Mouse (Mus musculus) midbrain, embryonic 11.5 days (tissue): ENCODE measurements around the gene Olfr552. TPM values are rescaled to one million over a fixed set of nuclear protein-coding genes. Genes with fewer than 3 reads are reported as not detected.
"Not testable (repeated sequence)": the region's sequence is repeated elsewhere in the genome, so short reads cannot be mapped to it uniquely, and the experiment has no call there.

ENCODE experiments used
- ATAC-seq: fragments of 200-750 bp; cut with Nextera tagmentation; 2 replicates; pipeline ENCODE4 v1.8.0; 2017; ENCODE audit warnings: moderate TSS enrichment, moderate library complexity; ENCODE audit not compliant: low FRiP score
- DNase-seq: peaks from one replicate; pipeline ENCODE4 v3.0.0; 2015; ENCODE audit warnings: low spot score; ENCODE audit errors: missing footprints
- H3K27ac ChIP-seq: fragments of 300-500 bp; sonication (generic); 2 replicates; pipeline ENCODE4 v1.5.1; 2014; ENCODE audit warnings: low read depth, low read length
- H3K27me3 ChIP-seq: fragments of 300-500 bp; sonication (generic); 2 replicates; pipeline ENCODE4 v1.6.1; 2014; ENCODE audit warnings: mild to moderate bottlenecking, low read length, moderate library complexity, mixed read lengths; ENCODE audit not compliant: control insufficient read depth, insufficient read depth
- H3K36me3 ChIP-seq: fragments of 300-500 bp; sonication (generic); 2 replicates; pipeline ENCODE4 v1.6.1; 2014; ENCODE audit warnings: mild to moderate bottlenecking, low read length, moderate library complexity, mixed read lengths; ENCODE audit not compliant: control insufficient read depth, insufficient read depth
- H3K4me1 ChIP-seq: fragments of 300-500 bp; sonication (generic); 2 replicates; pipeline ENCODE4 v1.6.1; 2014; ENCODE audit warnings: low read length; ENCODE audit not compliant: control insufficient read depth, insufficient read depth
- H3K4me2 ChIP-seq: fragments of 300-500 bp; sonication (generic); 2 replicates; pipeline ENCODE4 v1.6.1; 2014; ENCODE audit warnings: mild to moderate bottlenecking, moderate library complexity
- H3K4me3 ChIP-seq: fragments of 300-500 bp; sonication (generic); 2 replicates; pipeline ENCODE4 v1.5.1; 2014; ENCODE audit warnings: low read depth, low read length
- H3K9ac ChIP-seq: fragments of 300-500 bp; sonication (generic); 2 replicates; pipeline ENCODE4 v1.6.1; 2014; ENCODE audit warnings: low read length
- H3K9me3 ChIP-seq: fragments of 300-500 bp; sonication (generic); 2 replicates; pipeline ENCODE4 v1.6.1; 2016; ENCODE audit warnings: low read length; ENCODE audit not compliant: control insufficient read depth
- WGBS: fragments of 180-500 bp; shearing (Covaris S2); extraction: QIAGEN DNeasy Blood & Tissue Kit; methylation state at CpG from one replicate; pipeline ENCODE4 v1.1.7; 2014; 5-methylcytosine and 5-hydroxymethylcytosine counted together
- polyA plus RNA-seq: library from polyadenylated mRNA; unstranded; fragments of >200 nt; fragmentation: Nextera tagmentation; extraction: Ambion mirVana; gene quantifications from 2 replicates; pipeline ENCODE4 v1.2.1, GENCODE M21; 2014

Olfr552 gene
- polyA plus RNA-seq, 1 experiment from 2014 or later, result not detected

DNA sequence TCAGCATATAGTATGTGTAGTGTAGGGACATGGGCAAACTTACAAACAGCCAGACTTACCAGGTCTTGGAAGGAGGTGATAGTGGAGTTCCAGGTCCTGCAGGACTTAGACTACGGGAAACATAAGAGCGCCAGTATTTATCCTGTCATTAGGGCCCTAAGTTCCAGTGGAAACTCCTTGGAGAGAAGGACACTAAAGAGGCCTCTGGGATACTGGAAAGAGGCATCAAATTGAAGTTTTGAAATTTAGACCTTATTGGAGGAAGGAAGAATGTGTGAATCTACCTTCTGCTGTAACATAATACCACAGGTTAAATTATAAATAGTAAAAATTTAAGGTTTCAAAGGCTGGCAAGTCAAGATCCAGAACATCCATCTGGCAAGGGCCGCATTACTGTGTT, 5.8 kb upstream of the Olfr552 start, which contains the start of gene Olfr551:
Gene Olfr551, minus strand, starts transcription at position 101 of the 400 bp plus-strand sequence.
- no peaks in the 10 kb centered on the region for H3K9me3 ChIP-seq
- H3K36me3 ChIP-seq, result no peaks in the 10 kb centered on the region
- 89% methylated on average over 3 of the region's 3 CpGs for WGBS
- no peaks in the 10 kb centered on the region for H3K27me3 ChIP-seq
- no peaks in the 10 kb centered on the region for H3K4me1 ChIP-seq
- ATAC-seq (no peak), DNase-seq (no peak)
- no peak within 1 kb of the TSS for H3K4me3 ChIP-seq
- H3K4me2 ChIP-seq, result no peak within 1 kb of the TSS
- H3K9ac ChIP-seq, result no peak within 1 kb of the TSS
- H3K27ac ChIP-seq, result no peak within 1 kb of the TSS

DNA sequence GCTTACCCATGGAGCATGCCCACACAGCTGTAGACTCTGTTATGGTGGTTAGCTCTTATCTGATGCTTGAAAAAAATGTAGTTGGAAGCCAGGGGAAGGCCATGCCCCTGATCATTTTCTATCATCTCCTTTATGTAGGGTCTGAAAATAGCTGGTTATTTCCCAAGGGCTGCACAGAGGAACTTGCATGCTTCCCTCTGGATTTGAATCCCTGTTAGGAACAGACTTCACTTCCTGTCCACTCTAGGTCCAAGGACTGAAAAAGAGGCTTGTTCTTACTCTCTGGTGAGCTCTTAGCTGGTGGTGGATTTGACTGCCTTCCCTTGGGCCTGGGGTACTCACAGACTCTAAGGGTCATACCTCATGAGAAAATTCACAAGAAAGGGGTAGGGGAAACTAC, 20.5 kb downstream of the Olfr552 start, which contains the start of gene Olfr553:
Gene Olfr553, minus strand, starts transcription at position 101 of the 400 bp plus-strand sequence.
- DNase-seq (no peak), ATAC-seq (no peak)
- H3K4me1 ChIP-seq, result no peaks in the 10 kb centered on the region
- H3K9ac ChIP-seq, result no peak within 1 kb of the TSS
- H3K9me3 ChIP-seq, result no peaks in the 10 kb centered on the region
- no peaks in the 10 kb centered on the region for H3K36me3 ChIP-seq
- no peak within 1 kb of the TSS for H3K4me2 ChIP-seq
- no peaks in the 10 kb centered on the region for H3K27me3 ChIP-seq
- H3K27ac ChIP-seq, result no peak within 1 kb of the TSS
- H3K4me3 ChIP-seq, result no peak within 1 kb of the TSS

- Histone ChIP-seq H3K36me3 (no peaks in the 10 kb centered on the region), H3K9me3 (no peaks in the 10 kb centered on the region), H3K27me3 (no peaks in the 10 kb centered on the region), H3K4me2 (no peak overlapping the region), H3K27ac (no peak overlapping the region), H3K4me1 (no peaks in the 10 kb centered on the region), H3K9ac (no peak overlapping the region), H3K4me3 (no peak overlapping the region)
- WGBS, result 82% methylated on average over 5 of the region's 5 CpGs
- no peak for ATAC-seq
- no peak for DNase-seq
Measured at GRCm38 (mm10) chr7:102619608-102620007, 22.0 kb downstream of the Olfr552 start.

DNA sequence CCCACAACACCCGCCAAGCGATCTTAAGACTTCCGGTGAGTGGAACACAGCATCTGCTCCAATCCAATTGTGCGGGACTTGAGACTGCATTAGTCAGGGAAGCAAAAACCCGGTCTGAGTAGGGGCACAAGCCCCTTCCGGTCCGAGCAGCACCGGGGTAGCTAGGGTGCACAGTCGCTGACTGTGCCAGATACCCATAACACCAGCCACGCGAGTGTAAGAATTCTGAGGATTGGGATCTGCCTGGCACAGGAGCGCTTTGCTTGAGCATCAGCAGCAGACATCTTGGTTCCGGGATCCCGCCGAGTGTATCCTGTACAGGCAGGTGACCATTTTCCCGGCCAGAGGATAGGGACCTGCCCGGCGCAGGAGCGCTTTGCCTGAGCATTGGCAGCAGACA, 22.8 kb downstream of the Olfr552 start:
- not testable (repeated sequence) for H3K27me3 ChIP-seq, H3K4me3 ChIP-seq, ATAC-seq, DNase-seq, H3K9ac ChIP-seq, H3K36me3 ChIP-seq, H3K27ac ChIP-seq, H3K4me1 ChIP-seq, H3K9me3 ChIP-seq, H3K4me2 ChIP-seq
- WGBS, result 86% methylated on average over 17 of the region's 19 CpGs

DNA sequence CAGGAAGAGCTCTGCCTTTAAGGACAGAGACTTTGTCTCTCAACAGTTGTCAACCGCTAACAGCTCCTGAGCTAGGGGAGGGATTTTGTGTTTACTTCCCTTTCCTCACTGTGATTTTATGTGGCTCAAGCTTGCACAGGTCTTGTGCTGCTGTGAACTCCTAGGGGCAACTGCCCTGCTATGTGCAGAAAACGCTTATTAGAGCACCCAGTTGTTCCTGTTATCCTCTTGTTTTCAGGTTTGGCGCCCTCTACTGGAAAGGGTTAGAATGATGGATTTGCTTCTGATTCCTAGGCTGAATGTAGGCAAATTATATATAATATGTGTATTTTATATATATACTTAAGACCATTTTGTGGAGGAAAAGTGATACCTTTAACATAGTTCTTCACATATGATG, 39.1 kb downstream of the Olfr552 start:
- no peaks in the 10 kb centered on the region for H3K4me1 ChIP-seq
- H3K4me2 ChIP-seq, result no peak overlapping the region
- H3K9ac ChIP-seq, result no peak overlapping the region
- H3K36me3 ChIP-seq, result no peaks in the 10 kb centered on the region
- no peak overlapping the region for H3K4me3 ChIP-seq
- DNase-seq (no peak), ATAC-seq (no peak)
- WGBS, result 34% methylated on average over 3 of the region's 3 CpGs
- no peaks in the 10 kb centered on the region for H3K9me3 ChIP-seq
- no peak overlapping the region for H3K27ac ChIP-seq
- H3K27me3 ChIP-seq, result no peaks in the 10 kb centered on the region

DNA sequence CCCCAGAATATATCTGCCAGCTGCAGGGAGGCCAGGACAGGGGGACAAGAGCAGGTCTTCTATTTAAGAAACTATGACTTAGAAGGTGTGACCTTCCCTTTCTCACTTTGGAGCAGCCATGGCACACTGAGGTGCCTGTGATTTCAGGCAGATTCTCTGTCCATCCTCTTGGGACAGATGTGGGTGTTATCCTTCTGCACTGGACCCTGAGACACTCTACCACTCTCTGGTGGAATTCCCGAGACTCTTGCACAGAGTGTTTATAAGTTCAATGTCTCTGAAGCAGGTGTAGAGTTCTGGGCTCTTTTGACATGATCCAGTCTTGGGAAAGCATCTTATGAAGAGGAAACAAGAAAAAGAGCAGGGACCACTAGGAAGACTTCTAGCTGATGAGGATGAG, 40.6 kb downstream of the Olfr552 start, which contains the start of gene Olfr554:
Gene Olfr554, plus strand, starts transcription at position 301 of the 400 bp plus-strand sequence.
- Histone ChIP-seq H3K4me3 (no peak within 1 kb of the TSS), H3K9ac (no peak within 1 kb of the TSS), H3K4me2 (no peak within 1 kb of the TSS), H3K9me3 (no peaks in the 10 kb centered on the region), H3K27ac (no peak within 1 kb of the TSS), H3K27me3 (no peaks in the 10 kb centered on the region), H3K4me1 (no peaks in the 10 kb centered on the region), H3K36me3 (no peaks in the 10 kb centered on the region)
- no peak for DNase-seq
- 77% methylated on average over 1 of the region's 1 CpGs for WGBS
- no peak for ATAC-seq

DNA sequence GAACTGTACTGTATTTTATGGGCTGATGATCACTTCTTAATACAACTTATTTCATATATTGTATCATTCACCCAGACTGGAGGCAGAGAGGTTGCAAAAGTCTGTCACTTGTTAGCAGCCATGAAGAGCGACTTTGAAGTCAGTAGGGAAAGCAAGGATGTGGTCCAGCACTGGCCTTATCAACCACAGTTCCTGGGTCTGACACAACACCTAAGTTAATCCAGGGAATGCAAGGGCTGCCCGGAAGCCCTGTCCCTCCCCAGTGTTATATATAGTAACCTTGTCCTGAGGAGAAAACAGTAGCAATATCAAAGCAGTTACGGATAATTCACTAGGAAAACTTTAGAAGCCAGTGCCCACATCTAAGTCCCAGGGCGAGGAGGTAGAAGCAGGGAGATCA, 47.4 kb downstream of the Olfr552 start:
- not testable (repeated sequence) for H3K9ac ChIP-seq, H3K4me2 ChIP-seq, H3K27me3 ChIP-seq, H3K4me3 ChIP-seq, DNase-seq, H3K9me3 ChIP-seq, H3K27ac ChIP-seq, H3K36me3 ChIP-seq, ATAC-seq, H3K4me1 ChIP-seq
- WGBS, result 86% methylated on average over 3 of the region's 4 CpGs

Other genes with a start within 250 kb of the Olfr552 start
- 234 and 249 TPM in 2 replicates for gene Rrm1, start 156.1 kb upstream of the Olfr552 start, polyA plus RNA-seq
- 0.25 and 0.33 TPM in 2 replicates for gene Olfr543, start 116.1 kb upstream of the Olfr552 start, polyA plus RNA-seq
- gene Olfr544, start 109.5 kb upstream of the Olfr552 start, polyA plus RNA-seq, result 0.04 and 0.10 TPM in 2 replicates
- gene Olfr545, start 98.2 kb upstream of the Olfr552 start, polyA plus RNA-seq, result 0.16 TPM in 1 of 2 replicates, not detected in the other
- gene Olfr547, start 63.0 kb upstream of the Olfr552 start, polyA plus RNA-seq, result not detected in 2 replicates
- not detected in 2 replicates for gene Olfr548-ps1, start 56.9 kb upstream of the Olfr552 start, polyA plus RNA-seq
- gene Olfr549, start 47.9 kb upstream of the Olfr552 start, polyA plus RNA-seq, result not detected in 2 replicates
- 0.42 and 0.44 TPM in 2 replicates for gene Trim21, start 32.3 kb upstream of the Olfr552 start, polyA plus RNA-seq
- gene Olfr550, start 26.3 kb upstream of the Olfr552 start, polyA plus RNA-seq, result not detected in 2 replicates
- not detected in 2 replicates for gene Olfr551, start 5.9 kb upstream of the Olfr552 start, polyA plus RNA-seq
- gene Olfr553, start 20.4 kb downstream of the Olfr552 start, polyA plus RNA-seq, result not detected in 2 replicates
- gene Olfr554, start 40.7 kb downstream of the Olfr552 start, polyA plus RNA-seq, result not detected in 2 replicates
- not detected in 2 replicates for gene Olfr555, start 61.1 kb downstream of the Olfr552 start, polyA plus RNA-seq
- not detected in 2 replicates for gene Olfr556, start 67.1 kb downstream of the Olfr552 start, polyA plus RNA-seq
- gene Trim68, start 89.6 kb downstream of the Olfr552 start, polyA plus RNA-seq, result 9.5 and 10.8 TPM in 2 replicates
- not detected in 2 replicates for gene Olfr557, start 98.1 kb downstream of the Olfr552 start, polyA plus RNA-seq
- not detected in 2 replicates for gene Olfr558, start 104.4 kb downstream of the Olfr552 start, polyA plus RNA-seq
- gene Olfr33, start 121.3 kb downstream of the Olfr552 start, polyA plus RNA-seq, result not detected in 2 replicates
- gene Olfr559, start 129.7 kb downstream of the Olfr552 start, polyA plus RNA-seq, result not detected in 2 replicates
- not detected in 2 replicates for gene Olfr560, start 161.6 kb downstream of the Olfr552 start, polyA plus RNA-seq
- gene Olfr78, start 161.7 kb downstream of the Olfr552 start, polyA plus RNA-seq, result not detected in 2 replicates
- not detected in 2 replicates for gene Olfr561, start 173.5 kb downstream of the Olfr552 start, polyA plus RNA-seq
- not detected in 2 replicates for gene Olfr564, start 205.7 kb downstream of the Olfr552 start, polyA plus RNA-seq